Mouse (Mus musculus) heart, postnatal 0 days (tissue): ENCODE results near the gene Hist1h2br.
"Not testable (repeated sequence)": the region's sequence is repeated elsewhere in the genome, so short reads cannot be mapped to it uniquely, and the experiment has no call there.

Source experiments
- CTCF ChIP-seq: IDR thresholded peaks from 2 replicates; pipeline ENCODE4 v1.5.1; 2016; ENCODE audit warnings: antibody characterized with exemption, control low read depth, low read depth
- EP300 ChIP-seq: IDR thresholded peaks from 2 replicates; pipeline ENCODE4 v1.6.1; 2016; ENCODE audit warnings: antibody characterized with exemption, low read depth

DNA sequence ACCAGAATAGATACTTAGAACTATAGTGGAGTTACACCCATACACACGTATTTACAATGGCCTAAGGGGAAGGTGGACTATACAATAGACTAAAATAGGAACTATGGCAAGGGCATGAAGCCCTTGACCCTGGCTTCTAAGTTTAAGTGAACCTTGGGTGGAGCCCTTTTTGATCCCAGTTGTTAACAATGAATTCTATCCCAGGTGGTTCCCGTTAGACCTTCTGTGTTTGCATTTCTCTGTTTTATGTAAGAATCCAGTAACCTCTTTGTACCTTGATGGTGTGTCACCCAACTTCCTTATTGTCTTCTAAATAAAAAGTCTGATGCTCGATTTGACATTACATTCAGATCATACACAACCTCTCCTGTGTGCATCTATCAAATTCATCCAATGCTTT is 32.0 kb downstream of the Hist1h2br start:
- TF ChIP-seq CTCF, EP300: not testable (repeated sequence)
